Mouse (Mus musculus) small intestine, adult 2 months (tissue): Measurements from ENCODE around the gene Dennd5b.

Source experiments
- CTCF ChIP-seq: fragments of 200-500 bp; IDR thresholded peaks from 2 replicates; pipeline ENCODE4 v1.5.1; 2012; ENCODE audit warnings: low read depth, mild to moderate bottlenecking, control low read depth, inconsistent platforms, low read length, moderate library complexity, mixed read lengths; ENCODE audit not compliant: insufficient replicate concordance, insufficient read length; ENCODE audit errors: extremely low read depth
- POLR2A ChIP-seq: fragments of 200-500 bp; IDR thresholded peaks from 2 replicates; pipeline ENCODE4 v1.6.1; 2012; ENCODE audit warnings: low read depth, mild to moderate bottlenecking, control low read depth, inconsistent platforms, low read length, moderate library complexity

DNA sequence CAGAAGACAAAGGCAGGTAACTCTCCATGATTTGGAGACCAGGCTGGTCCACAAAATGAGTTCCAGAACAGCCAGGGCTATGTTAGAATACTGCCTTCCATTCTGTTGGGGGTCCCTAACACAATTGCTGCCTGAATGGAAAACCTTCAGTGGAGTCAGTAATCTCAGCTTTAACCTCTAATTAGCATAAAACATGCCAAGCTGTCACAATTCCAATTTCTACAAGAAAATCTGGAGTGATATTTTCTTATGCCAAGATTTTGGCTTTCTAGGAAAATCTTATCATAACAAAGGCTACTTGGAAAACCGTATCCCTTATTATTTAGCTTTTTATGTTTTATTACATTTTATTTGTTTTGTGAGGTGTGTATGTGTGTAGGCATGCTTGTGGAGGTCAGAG, 2.0 kb upstream of the Dennd5b start:
- TF ChIP-seq CTCF: no peak
- no peak for TF ChIP-seq POLR2A
